Mouse (Mus musculus): ENCODE results near the gene Gm4303. TPM values are rescaled to one million over a fixed set of nuclear protein-coding genes. Genes with fewer than 3 reads are reported as not detected.
"Not testable (repeated sequence)": the region's sequence is repeated elsewhere in the genome, so short reads cannot be mapped to it uniquely, and the experiment has no call there.

Gm4303 gene
- polyA plus RNA-seq (2015; fragmentation: Nextera tagmentation; extraction: Ambion mirVana) = not detected in 2 replicates

DNA sequence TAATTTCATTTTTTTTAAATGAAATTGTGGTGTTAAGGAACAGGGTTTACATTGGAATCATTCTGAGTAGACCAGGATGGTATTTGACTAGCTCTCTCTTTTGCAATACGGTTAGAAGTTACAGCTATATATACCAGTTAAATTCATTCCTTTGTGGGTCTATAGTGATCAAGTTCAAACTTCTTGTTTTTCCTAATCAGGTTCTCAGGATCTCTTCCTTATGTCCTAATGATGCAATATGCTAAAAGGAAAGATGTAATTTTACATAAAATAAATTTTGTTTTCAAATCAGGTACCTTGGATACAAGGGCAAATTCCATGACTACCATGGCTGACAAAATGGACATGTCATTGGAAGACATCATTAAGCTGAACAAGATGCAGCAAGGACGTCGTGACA, at the start of gene Gm4303:
Gene Gm4303 (plus strand): TSS at position 301 of the 400 bp plus-strand sequence.
- H3K4me1 ChIP-seq (replicated peaks; ENCODE audit: control insufficient read depth, insufficient read depth, low read length); ATAC-seq: not testable (repeated sequence)
- no CpG with 5 or more reads among the region's 3 CpGs for WGBS

DNA sequence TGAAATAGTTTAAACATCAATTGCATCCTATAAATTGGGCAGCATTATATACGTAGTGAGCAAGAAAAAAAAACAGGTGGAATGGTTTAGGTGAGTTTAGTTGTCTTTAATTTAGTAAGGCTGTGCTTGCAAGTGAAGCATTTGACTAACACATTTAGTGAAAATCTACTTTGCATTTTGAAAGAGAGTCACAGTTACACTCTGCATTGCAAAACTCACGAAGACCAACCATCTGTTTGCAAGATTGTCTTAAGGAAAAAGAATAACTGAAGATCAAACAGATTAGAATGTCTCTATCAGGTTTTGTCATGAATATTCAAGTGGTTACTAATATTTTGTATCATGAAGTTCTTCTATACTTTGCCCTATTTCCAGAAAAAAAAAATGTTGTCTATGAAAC, 49.7 kb upstream of the Gm4303 start:
- Histone ChIP-seq H3K4me1 (replicated peaks; ENCODE audit: control insufficient read depth, insufficient read depth, low read length) (no peaks in the 10 kb centered on the region), H3K9ac (replicated peaks; ENCODE audit: low read depth, low read length) (no peak overlapping the region), H3K27me3 (replicated peaks; ENCODE audit: control insufficient read depth, insufficient read depth, low read length) (no peaks in the 10 kb centered on the region), H3K4me3 (replicated peaks; ENCODE audit: low read length) (no peak overlapping the region), H3K9me3 (ENCODE audit: control insufficient read depth, low read length) (no peaks in the 10 kb centered on the region), H3K27ac (ENCODE audit: low read length) (no peak overlapping the region), H3K36me3 (ENCODE audit: control insufficient read depth, insufficient read depth) (no peaks in the 10 kb centered on the region), H3K4me2 (ENCODE audit: low read length) (no peak overlapping the region)
- no peak for ATAC-seq
- WGBS = 76% methylated on average over 2 of the region's 2 CpGs

More for the DNA sequence above, at the start of gene Gm4303:
- not testable (repeated sequence) for H3K36me3 ChIP-seq (ENCODE audit: control insufficient read depth, insufficient read depth); H3K4me3 ChIP-seq (replicated peaks; ENCODE audit: low read length); H3K9ac ChIP-seq (replicated peaks; ENCODE audit: low read depth, low read length); H3K27me3 ChIP-seq (replicated peaks; ENCODE audit: control insufficient read depth, insufficient read depth, low read length); H3K4me2 ChIP-seq (ENCODE audit: low read length); H3K27ac ChIP-seq (ENCODE audit: low read length); H3K9me3 ChIP-seq (ENCODE audit: control insufficient read depth, low read length)

DNA sequence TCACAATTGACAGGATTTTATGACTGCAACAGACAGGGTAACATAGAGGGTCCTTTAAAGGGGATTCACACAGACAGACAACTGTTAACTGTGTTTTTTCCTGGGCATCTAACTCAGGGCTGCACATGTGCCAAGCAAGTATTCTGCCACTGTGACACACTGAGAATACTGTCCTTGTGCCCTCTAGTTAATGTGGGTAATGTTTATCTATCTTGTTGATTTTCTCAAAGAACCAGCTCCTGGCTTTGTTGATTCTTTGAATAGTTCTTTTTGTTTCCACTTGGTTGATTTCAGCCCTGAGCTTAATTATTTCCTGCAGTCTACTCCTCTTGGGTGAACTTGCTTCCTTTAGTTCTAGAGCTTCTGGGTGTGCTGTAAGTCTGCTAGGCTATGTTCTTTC, 45.7 kb upstream of the Gm4303 start:
- H3K36me3 ChIP-seq (ENCODE audit: control insufficient read depth, insufficient read depth); H3K4me3 ChIP-seq (replicated peaks; ENCODE audit: low read length); ATAC-seq; H3K4me2 ChIP-seq (ENCODE audit: low read length); H3K4me1 ChIP-seq (replicated peaks; ENCODE audit: control insufficient read depth, insufficient read depth, low read length); H3K27ac ChIP-seq (ENCODE audit: low read length); H3K9ac ChIP-seq (replicated peaks; ENCODE audit: low read depth, low read length); H3K27me3 ChIP-seq (replicated peaks; ENCODE audit: control insufficient read depth, insufficient read depth, low read length); H3K9me3 ChIP-seq (ENCODE audit: control insufficient read depth, low read length): not testable (repeated sequence)

DNA sequence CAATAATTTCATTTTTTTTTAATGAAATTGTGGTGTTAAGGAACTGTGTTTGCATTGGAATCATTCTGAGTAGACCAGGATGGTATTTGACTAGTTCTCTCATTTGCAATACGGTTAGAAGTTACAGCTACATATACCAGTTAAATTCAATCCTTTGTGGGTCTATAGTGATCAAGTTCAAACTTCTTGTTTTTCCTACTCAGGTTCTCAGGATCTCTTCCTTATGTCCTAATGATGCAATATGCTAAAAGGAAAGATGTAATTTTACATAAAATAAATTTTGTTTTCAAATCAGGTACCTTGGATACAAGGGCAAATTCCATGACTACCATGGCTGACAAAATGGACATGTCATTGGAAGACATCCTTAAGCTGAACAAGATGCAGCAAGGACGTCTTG, 10.4 kb upstream of the Gm4303 start, which contains the start of gene Gm4301:
Gene Gm4301 (plus strand): TSS at position 301 of the 400 bp plus-strand sequence.
- H3K9me3 ChIP-seq (ENCODE audit: control insufficient read depth, low read length); H3K36me3 ChIP-seq (ENCODE audit: control insufficient read depth, insufficient read depth); ATAC-seq; H3K4me1 ChIP-seq (replicated peaks; ENCODE audit: control insufficient read depth, insufficient read depth, low read length); H3K27ac ChIP-seq (ENCODE audit: low read length); H3K4me2 ChIP-seq (ENCODE audit: low read length); H3K9ac ChIP-seq (replicated peaks; ENCODE audit: low read depth, low read length); H3K4me3 ChIP-seq (replicated peaks; ENCODE audit: low read length); H3K27me3 ChIP-seq (replicated peaks; ENCODE audit: control insufficient read depth, insufficient read depth, low read length): not testable (repeated sequence)
- no CpG with 5 or more reads among the region's 2 CpGs for WGBS

DNA sequence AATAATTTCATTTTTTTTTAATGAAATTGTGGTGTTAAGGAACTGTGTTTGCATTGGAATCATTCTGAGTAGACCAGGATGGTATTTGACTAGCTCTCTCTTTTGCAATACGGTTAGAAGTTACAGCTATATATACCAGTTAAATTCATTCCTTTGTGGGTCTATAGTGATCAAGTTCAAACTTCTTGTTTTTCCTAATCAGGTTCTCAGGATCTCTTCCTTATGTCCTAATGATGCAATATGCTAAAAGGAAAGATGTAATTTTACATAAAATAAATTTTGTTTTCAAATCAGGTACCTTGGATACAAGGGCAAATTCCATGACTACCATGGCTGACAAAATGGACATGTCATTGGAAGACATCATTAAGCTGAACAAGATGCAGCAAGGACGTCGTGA, 5.2 kb upstream of the Gm4303 start, which contains the start of gene Gm4302:
Gene Gm4302 (plus strand): TSS at position 301 of the 400 bp plus-strand sequence.
- not testable (repeated sequence) for H3K4me3 ChIP-seq (replicated peaks; ENCODE audit: low read length)

DNA sequence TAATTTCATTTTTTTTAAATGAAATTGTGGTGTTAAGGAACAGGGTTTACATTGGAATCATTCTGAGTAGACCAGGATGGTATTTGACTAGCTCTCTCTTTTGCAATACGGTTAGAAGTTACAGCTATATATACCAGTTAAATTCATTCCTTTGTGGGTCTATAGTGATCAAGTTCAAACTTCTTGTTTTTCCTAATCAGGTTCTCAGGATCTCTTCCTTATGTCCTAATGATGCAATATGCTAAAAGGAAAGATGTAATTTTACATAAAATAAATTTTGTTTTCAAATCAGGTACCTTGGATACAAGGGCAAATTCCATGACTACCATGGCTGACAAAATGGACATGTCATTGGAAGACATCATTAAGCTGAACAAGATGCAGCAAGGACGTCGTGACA, 5.0 kb downstream of the Gm4303 start, which contains the start of gene Gm4305:
Gene Gm4305 (plus strand): TSS at position 301 of the 400 bp plus-strand sequence.
- not testable (repeated sequence) for H3K4me2 ChIP-seq (ENCODE audit: low read length); H3K36me3 ChIP-seq (ENCODE audit: control insufficient read depth, insufficient read depth); H3K9me3 ChIP-seq (ENCODE audit: control insufficient read depth, low read length); H3K27me3 ChIP-seq (replicated peaks; ENCODE audit: control insufficient read depth, insufficient read depth, low read length); H3K9ac ChIP-seq (replicated peaks; ENCODE audit: low read depth, low read length); H3K4me1 ChIP-seq (replicated peaks; ENCODE audit: control insufficient read depth, insufficient read depth, low read length); H3K4me3 ChIP-seq (replicated peaks; ENCODE audit: low read length); ATAC-seq; H3K27ac ChIP-seq (ENCODE audit: low read length)
- WGBS = no CpG with 5 or more reads among the region's 3 CpGs

More for the DNA sequence above, 5.2 kb upstream of the Gm4303 start, which contains the start of gene Gm4302:
- not testable (repeated sequence) for H3K36me3 ChIP-seq (ENCODE audit: control insufficient read depth, insufficient read depth); H3K27me3 ChIP-seq (replicated peaks; ENCODE audit: control insufficient read depth, insufficient read depth, low read length); H3K9me3 ChIP-seq (ENCODE audit: control insufficient read depth, low read length); H3K4me2 ChIP-seq (ENCODE audit: low read length); H3K4me1 ChIP-seq (replicated peaks; ENCODE audit: control insufficient read depth, insufficient read depth, low read length); H3K27ac ChIP-seq (ENCODE audit: low read length); H3K9ac ChIP-seq (replicated peaks; ENCODE audit: low read depth, low read length); ATAC-seq
- whole genome bisulfite sequencing = no CpG with 5 or more reads among the region's 3 CpGs

DNA sequence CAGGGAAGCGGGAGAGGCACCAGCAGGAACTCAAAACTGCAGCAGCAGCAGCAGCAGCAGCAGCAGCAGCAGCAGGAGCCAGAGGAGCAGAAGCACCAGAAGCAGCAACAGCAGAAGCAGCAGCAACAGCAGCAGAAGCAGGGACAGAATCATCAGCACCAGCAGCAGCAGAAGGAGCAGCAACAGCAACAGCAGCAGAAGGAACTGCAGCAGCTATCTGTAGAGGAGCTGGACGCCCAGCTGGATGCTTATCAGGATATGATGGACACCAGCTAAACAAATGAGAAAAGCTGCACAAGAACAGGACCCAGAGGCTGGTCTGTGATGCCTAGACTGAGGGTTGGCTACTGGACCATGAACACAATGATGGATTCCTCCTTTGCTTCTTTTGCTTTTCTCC, 11.1 kb downstream of the Gm4303 start:
- not testable (repeated sequence) for H3K4me2 ChIP-seq (ENCODE audit: low read length); ATAC-seq; H3K36me3 ChIP-seq (ENCODE audit: control insufficient read depth, insufficient read depth); H3K27me3 ChIP-seq (replicated peaks; ENCODE audit: control insufficient read depth, insufficient read depth, low read length); H3K9ac ChIP-seq (replicated peaks; ENCODE audit: low read depth, low read length); H3K4me3 ChIP-seq (replicated peaks; ENCODE audit: low read length); H3K9me3 ChIP-seq (ENCODE audit: control insufficient read depth, low read length); H3K4me1 ChIP-seq (replicated peaks; ENCODE audit: control insufficient read depth, insufficient read depth, low read length); H3K27ac ChIP-seq (ENCODE audit: low read length)
- 77% methylated on average over 1 of the region's 2 CpGs for WGBS

DNA sequence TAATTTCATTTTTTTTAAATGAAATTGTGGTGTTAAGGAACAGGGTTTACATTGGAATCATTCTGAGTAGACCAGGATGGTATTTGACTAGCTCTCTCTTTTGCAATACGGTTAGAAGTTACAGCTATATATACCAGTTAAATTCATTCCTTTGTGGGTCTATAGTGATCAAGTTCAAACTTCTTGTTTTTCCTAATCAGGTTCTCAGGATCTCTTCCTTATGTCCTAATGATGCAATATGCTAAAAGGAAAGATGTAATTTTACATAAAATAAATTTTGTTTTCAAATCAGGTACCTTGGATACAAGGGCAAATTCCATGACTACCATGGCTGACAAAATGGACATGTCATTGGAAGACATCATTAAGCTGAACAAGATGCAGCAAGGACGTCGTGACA, 15.3 kb downstream of the Gm4303 start, which contains the start of gene Gm4307:
Gene Gm4307 (plus strand): TSS at position 301 of the 400 bp plus-strand sequence.
- H3K4me3 ChIP-seq (replicated peaks; ENCODE audit: low read length); H3K36me3 ChIP-seq (ENCODE audit: control insufficient read depth, insufficient read depth); H3K4me1 ChIP-seq (replicated peaks; ENCODE audit: control insufficient read depth, insufficient read depth, low read length); H3K9ac ChIP-seq (replicated peaks; ENCODE audit: low read depth, low read length); H3K4me2 ChIP-seq (ENCODE audit: low read length); ATAC-seq; H3K9me3 ChIP-seq (ENCODE audit: control insufficient read depth, low read length); H3K27ac ChIP-seq (ENCODE audit: low read length); H3K27me3 ChIP-seq (replicated peaks; ENCODE audit: control insufficient read depth, insufficient read depth, low read length): not testable (repeated sequence)
- no CpG with 5 or more reads among the region's 3 CpGs for WGBS

DNA sequence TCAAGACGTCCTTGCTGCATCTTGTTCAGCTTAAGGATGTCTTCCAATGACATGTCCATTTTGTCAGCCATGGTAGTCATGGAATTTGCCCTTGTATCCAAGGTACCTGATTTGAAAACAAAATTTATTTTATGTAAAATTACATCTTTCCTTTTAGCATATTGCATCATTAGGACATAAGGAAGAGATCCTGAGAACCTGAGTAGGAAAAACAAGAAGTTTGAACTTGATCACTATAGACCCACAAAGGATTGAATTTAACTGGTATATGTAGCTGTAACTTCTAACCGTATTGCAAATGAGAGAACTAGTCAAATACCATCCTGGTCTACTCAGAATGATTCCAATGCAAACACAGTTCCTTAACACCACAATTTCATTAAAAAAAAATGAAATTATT, 36.7 kb downstream of the Gm4303 start, which contains the start of gene Gm4312:
Gene Gm4312 (minus strand): TSS at position 101 of the 400 bp plus-strand sequence.
- H3K27me3 ChIP-seq (replicated peaks; ENCODE audit: control insufficient read depth, insufficient read depth, low read length); H3K36me3 ChIP-seq (ENCODE audit: control insufficient read depth, insufficient read depth); ATAC-seq; H3K4me3 ChIP-seq (replicated peaks; ENCODE audit: low read length); H3K27ac ChIP-seq (ENCODE audit: low read length); H3K4me2 ChIP-seq (ENCODE audit: low read length); H3K4me1 ChIP-seq (replicated peaks; ENCODE audit: control insufficient read depth, insufficient read depth, low read length); H3K9me3 ChIP-seq (ENCODE audit: control insufficient read depth, low read length); H3K9ac ChIP-seq (replicated peaks; ENCODE audit: low read depth, low read length): not testable (repeated sequence)
- no CpG with 5 or more reads among the region's 2 CpGs for WGBS

Measured in forebrain, embryonic 16.5 days (tissue).